Mouse (Mus musculus) G1E (cell line): ENCODE results near the gene Colq. TPM values are rescaled to one million over a fixed set of nuclear protein-coding genes. Genes with fewer than 3 reads are reported as not detected.

ENCODE experiments used
- ATAC-seq: 2 replicates; pipeline ENCODE4 v1.8.0; 2016; ENCODE audit warnings: mild to moderate bottlenecking; ENCODE audit not compliant: insufficient number of reproducible peaks, poor library complexity, low FRiP score, severe bottlenecking; ENCODE audit errors: extremely low read depth
- DNase-seq: peaks from one replicate; pipeline ENCODE4 v3.0.0; 2012; ENCODE audit warnings: low spot score
- H3K27me3 ChIP-seq: 2 replicates; pipeline ENCODE4 v1.6.1; 2012; ENCODE audit warnings: mild to moderate bottlenecking, low read length, inconsistent platforms; ENCODE audit not compliant: insufficient read depth
- H3K36me3 ChIP-seq: replicated peaks from 2 replicates; pipeline ENCODE3; 2012; ENCODE audit warnings: mild to moderate bottlenecking, inconsistent platforms
- H3K4me1 ChIP-seq: 2 replicates; pipeline ENCODE4 v1.6.1; 2012; ENCODE audit warnings: low read depth, low read length, inconsistent platforms, mixed read lengths; ENCODE audit not compliant: insufficient read depth
- H3K4me3 ChIP-seq: 2 replicates; pipeline ENCODE4 v1.5.1; 2012; ENCODE audit warnings: low read depth, mild to moderate bottlenecking, inconsistent platforms, low read length, moderate library complexity, mixed read lengths
- H3K9me3 ChIP-seq: replicated peaks from 2 replicates; pipeline ENCODE4 v1.6.1; 2012; ENCODE audit warnings: inconsistent platforms
- CTCF ChIP-seq: IDR thresholded peaks from 2 replicates; pipeline ENCODE4 v1.5.1; 2012; ENCODE audit warnings: low read depth, low read length, inconsistent platforms, mixed read lengths
- GATA1 ChIP-seq: IDR thresholded peaks from 2 replicates; pipeline ENCODE4 v1.6.1; 2012; ENCODE audit warnings: borderline replicate concordance, low read length, inconsistent platforms, mixed read lengths
- GATA2 ChIP-seq: IDR thresholded peaks from 2 replicates; pipeline ENCODE4 v1.6.1; 2012; ENCODE audit warnings: low read depth, low read length, inconsistent platforms, borderline replicate concordance
- POLR2AphosphoS5 ChIP-seq: IDR thresholded peaks from 2 replicates; pipeline ENCODE4 v1.6.1; 2012; ENCODE audit warnings: low read depth, low read length, inconsistent platforms; ENCODE audit not compliant: insufficient replicate concordance
- TAL1 ChIP-seq: conservative IDR thresholded peaks from 2 replicates; pipeline ENCODE4 v1.6.1; 2012; ENCODE audit warnings: low read depth, low read length, inconsistent platforms, mixed read lengths
- polyA plus RNA-seq: library from polyadenylated mRNA; stranded (reverse); fragments of >175 nt; gene quantifications from 2 replicates; pipeline ENCODE4 v1.2.3, GENCODE M21; 2012
- total RNA-seq, 2 experiments: library from RNA; stranded (forward) in 1 of 2; stranded (reverse) in 1 of 2; fragments of 200-1000 nt in 1 of 2; fragments of >200 nt in 1 of 2; fragmentation: Nextera tagmentation in 1 of 2; gene quantifications; 2 replicates each; pipeline ENCODE4 v1.2.3; 2014 to 2017

Gene Colq
- total and polyA plus RNA-seq, 3 experiments, result 0.44 TPM; not detected in 2

- ATAC-seq (no peak), DNase-seq (no peak)
- H3K9me3 ChIP-seq, result no peaks in the 10 kb centered on the region
- H3K4me3 ChIP-seq, result no peak overlapping the region
- TF ChIP-seq TAL1 (no peak), CTCF (no peak)
- no peaks in the 10 kb centered on the region for H3K36me3 ChIP-seq
- H3K27me3 ChIP-seq, result peaks cover 26% of the 10 kb centered on the region
- H3K4me1 ChIP-seq, result peaks cover 7% of the 10 kb centered on the region
Measured at GRCm38 (mm10) chr14:31577966-31578735, 13.0 kb downstream of the Colq start.

GRCm38 (mm10) chr14:31576846-31577697 is 14.1 kb downstream of the Colq start:
- peaks cover 14% of the 10 kb centered on the region for H3K4me1 ChIP-seq
- H3K27me3 ChIP-seq, result peaks cover 26% of the 10 kb centered on the region
- no peaks in the 10 kb centered on the region for H3K36me3 ChIP-seq
- ATAC-seq (no peak), DNase-seq (no peak)
- TF ChIP-seq TAL1, result no peak
- no peak for TF ChIP-seq CTCF
- no peak for TF ChIP-seq GATA1
- no peak for TF ChIP-seq POLR2AphosphoS5
- TF ChIP-seq GATA2, result no peak
- no peak overlapping the region for H3K4me3 ChIP-seq
- no peaks in the 10 kb centered on the region for H3K9me3 ChIP-seq

- H3K27me3 ChIP-seq, result peaks cover 26% of the 10 kb centered on the region
- TF ChIP-seq CTCF (no peak), GATA2 (no peak), POLR2AphosphoS5 (no peak), GATA1 (no peak), TAL1 (no peak)
- H3K4me3 ChIP-seq, result no peak overlapping the region
- no peak for ATAC-seq
- no peak for DNase-seq
- peaks cover 21% of the 10 kb centered on the region for H3K4me1 ChIP-seq
- no peaks in the 10 kb centered on the region for H3K9me3 ChIP-seq
- H3K36me3 ChIP-seq, result no peaks in the 10 kb centered on the region
Measured at GRCm38 (mm10) chr14:31575866-31576265, 15.3 kb downstream of the Colq start.

GRCm38 (mm10) chr14:31574903-31575665 is 16.1 kb downstream of the Colq start:
- H3K9me3 ChIP-seq, result no peaks in the 10 kb centered on the region
- no peak for ATAC-seq
- no peak for DNase-seq
- H3K4me1 ChIP-seq, result peaks cover 29% of the 10 kb centered on the region
- H3K4me3 ChIP-seq, result no peak overlapping the region
- H3K27me3 ChIP-seq, result peaks cover 26% of the 10 kb centered on the region
- H3K36me3 ChIP-seq, result no peaks in the 10 kb centered on the region
- no peak for TF ChIP-seq POLR2AphosphoS5
- TF ChIP-seq GATA1, result no peak
- TF ChIP-seq TAL1, result no peak
- no peak for TF ChIP-seq GATA2
- no peak for TF ChIP-seq CTCF

- Histone ChIP-seq H3K27me3 (peaks cover 26% of the 10 kb centered on the region), H3K36me3 (no peaks in the 10 kb centered on the region), H3K4me1 (peaks cover 42% of the 10 kb centered on the region), H3K9me3 (no peaks in the 10 kb centered on the region), H3K4me3 (no peak overlapping the region)
- no peak for DNase-seq
- TF ChIP-seq GATA2 (no peak), TAL1 (no peak), CTCF (no peak)
- ATAC-seq, result no peak
Measured at GRCm38 (mm10) chr14:31572561-31573175, 18.5 kb downstream of the Colq start.

- peaks cover 20% of the 10 kb centered on the region for H3K27me3 ChIP-seq
- DNase-seq (no peak), ATAC-seq (no peak)
- H3K4me3 ChIP-seq, result no peak overlapping the region
- no peaks in the 10 kb centered on the region for H3K9me3 ChIP-seq
- no peaks in the 10 kb centered on the region for H3K36me3 ChIP-seq
- peaks cover 42% of the 10 kb centered on the region for H3K4me1 ChIP-seq
- TF ChIP-seq TAL1 (no peak), CTCF (no peak), GATA2 (no peak), GATA1 (no peak), POLR2AphosphoS5 (no peak)
Measured at GRCm38 (mm10) chr14:31571419-31571818, 19.7 kb downstream of the Colq start.
